Mouse (Mus musculus) neural tube, embryonic 12.5 days (tissue): ENCODE results near the gene Rnf216. TPM values are rescaled to one million over a fixed set of nuclear protein-coding genes. Genes with fewer than 3 reads are reported as not detected.
"Not testable (repeated sequence)": the region's sequence is repeated elsewhere in the genome, so short reads cannot be mapped to it uniquely, and the experiment has no call there.

Experiments
- ATAC-seq: fragments of 200-750 bp; cut with Nextera tagmentation; 2 replicates; pipeline ENCODE4 v1.8.0; 2017; ENCODE audit warnings: low read depth, mild to moderate bottlenecking, moderate TSS enrichment, moderate library complexity; ENCODE audit not compliant: low FRiP score
- H3K27ac ChIP-seq: fragments of 300-500 bp; sonication (generic); 2 replicates; pipeline ENCODE4 v1.5.1; 2016
- H3K27me3 ChIP-seq: fragments of 300-500 bp; sonication (generic); replicated peaks from 2 replicates; pipeline ENCODE4 v1.6.1; 2016; ENCODE audit warnings: mild to moderate bottlenecking
- H3K36me3 ChIP-seq: fragments of 300-500 bp; sonication (generic); 2 replicates; pipeline ENCODE4 v1.6.1; 2016; ENCODE audit warnings: mild to moderate bottlenecking
- H3K4me1 ChIP-seq: fragments of 300-500 bp; sonication (generic); 2 replicates; pipeline ENCODE4 v1.6.1; 2016
- H3K4me2 ChIP-seq: fragments of 300-500 bp; sonication (generic); replicated peaks from 2 replicates; pipeline ENCODE4 v1.6.1; 2016; ENCODE audit warnings: mild to moderate bottlenecking
- H3K4me3 ChIP-seq: fragments of 300-500 bp; sonication (generic); 2 replicates; pipeline ENCODE4 v1.5.1; 2016
- H3K9ac ChIP-seq: fragments of 300-500 bp; sonication (generic); 2 replicates; pipeline ENCODE4 v1.6.1; 2016; ENCODE audit warnings: mild to moderate bottlenecking
- H3K9me3 ChIP-seq: fragments of 300-500 bp; sonication (generic); 2 replicates; pipeline ENCODE4 v1.6.1; 2016; ENCODE audit warnings: mild to moderate bottlenecking
- WGBS: fragments of 180-500 bp; shearing (Covaris S2); methylation state at CpG from one replicate; pipeline ENCODE4 v1.1.7; 2016; 5-methylcytosine and 5-hydroxymethylcytosine counted together
- polyA plus RNA-seq: library from polyadenylated mRNA; unstranded; fragments of >200 nt; fragmentation: Nextera tagmentation; extraction: Ambion mirVana; gene quantifications from 2 replicates; pipeline ENCODE4 v1.2.1, GENCODE M21; 2016

The Rnf216 gene
- polyA plus RNA-seq = 43.4 and 47.1 TPM in 2 replicates

- WGBS = 1% methylated on average over 110 of the region's 110 CpGs
- Histone ChIP-seq H3K9ac (peak within 1 kb of the TSS; percentile 93), H3K36me3 (peaks cover 3% of the 10 kb centered on the region; the same call in 1 of the 2 replicates), H3K27ac (peak within 1 kb of the TSS; percentile 77), H3K27me3 (no peaks in the 10 kb centered on the region), H3K4me2 (peak within 1 kb of the TSS; percentile 90), H3K4me1 (peaks cover 10% of the 10 kb centered on the region; the same call in 1 of the 2 replicates), H3K9me3 (no peaks in the 10 kb centered on the region), H3K4me3 (peak within 1 kb of the TSS; percentile 87)
- ATAC-seq = peak; percentile 97
Measured at GRCm38 (mm10) chr5:143112281-143113246, at the start of gene Rnf216. Gene Rnf216 (minus strand): TSS chr5:143112994.

GRCm38 (mm10) chr5:143155534-143155933 is 42.7 kb upstream of the Rnf216 start:
- peaks cover 8% of the 10 kb centered on the region for H3K9me3 ChIP-seq
- peaks cover 42% of the 10 kb centered on the region for H3K27me3 ChIP-seq
- no peak overlapping the region for H3K9ac ChIP-seq
- no peak overlapping the region for H3K27ac ChIP-seq
- H3K4me3 ChIP-seq = no peak overlapping the region
- H3K36me3 ChIP-seq = no peaks in the 10 kb centered on the region
- 88% methylated on average over 3 of the region's 3 CpGs for WGBS
- no peak overlapping the region for H3K4me2 ChIP-seq
- 0 out of 2 replicates have a peak, but pooled peaks cover 3% of the 10 kb centered on the region for H3K4me1 ChIP-seq
- no peak for ATAC-seq

GRCm38 (mm10) chr5:143153756-143154155 is 41.0 kb upstream of the Rnf216 start:
- H3K9me3 ChIP-seq = peaks cover 10% of the 10 kb centered on the region
- no peak overlapping the region for H3K4me2 ChIP-seq
- no peak overlapping the region for H3K27ac ChIP-seq
- H3K4me1 ChIP-seq = 0 out of 2 replicates have a peak, but pooled peaks cover 3% of the 10 kb centered on the region
- no peak overlapping the region for H3K9ac ChIP-seq
- WGBS = 89% methylated on average over 10 of the region's 10 CpGs
- H3K36me3 ChIP-seq = no peaks in the 10 kb centered on the region
- no peak for ATAC-seq
- peaks cover 33% of the 10 kb centered on the region for H3K27me3 ChIP-seq
- H3K4me3 ChIP-seq = no peak overlapping the region

GRCm38 (mm10) chr5:143150044-143150443 is 37.2 kb upstream of the Rnf216 start:
- no peak overlapping the region for H3K9ac ChIP-seq
- H3K4me1 ChIP-seq = no peaks in the 10 kb centered on the region
- H3K27ac ChIP-seq = no peak overlapping the region
- ATAC-seq = no peak
- H3K4me3 ChIP-seq = no peak overlapping the region
- peaks cover 10% of the 10 kb centered on the region for H3K9me3 ChIP-seq
- H3K27me3 ChIP-seq = no peaks in the 10 kb centered on the region
- WGBS = 78% methylated on average over 2 of the region's 2 CpGs
- no peak overlapping the region for H3K4me2 ChIP-seq
- no peaks in the 10 kb centered on the region for H3K36me3 ChIP-seq

- Histone ChIP-seq H3K4me1 (no peaks in the 10 kb centered on the region), H3K4me3 (no peak overlapping the region), H3K9me3 (peaks cover 10% of the 10 kb centered on the region), H3K4me2 (no peak overlapping the region), H3K27me3 (no peaks in the 10 kb centered on the region), H3K9ac (no peak overlapping the region), H3K36me3 (no peaks in the 10 kb centered on the region), H3K27ac (no peak overlapping the region)
- no peak for ATAC-seq
- WGBS = 94% methylated on average over 2 of the region's 2 CpGs
Measured at GRCm38 (mm10) chr5:143149536-143149935, 36.7 kb upstream of the Rnf216 start.

GRCm38 (mm10) chr5:143148661-143149060 is 35.9 kb upstream of the Rnf216 start:
- no peaks in the 10 kb centered on the region for H3K27me3 ChIP-seq
- H3K9ac ChIP-seq = no peak overlapping the region
- WGBS = 91% methylated on average over 5 of the region's 5 CpGs
- peaks cover 10% of the 10 kb centered on the region for H3K9me3 ChIP-seq
- no peak overlapping the region for H3K4me2 ChIP-seq
- no peaks in the 10 kb centered on the region for H3K4me1 ChIP-seq
- ATAC-seq = no peak
- no peak overlapping the region for H3K4me3 ChIP-seq
- no peaks in the 10 kb centered on the region for H3K36me3 ChIP-seq
- no peak overlapping the region for H3K27ac ChIP-seq

GRCm38 (mm10) chr5:143147481-143147880 is 34.7 kb upstream of the Rnf216 start, which contains the start of gene Olfr718-ps1:
Gene Olfr718-ps1 (minus strand): TSS chr5:143147581.
- WGBS = 72% methylated on average over 3 of the region's 3 CpGs
- Histone ChIP-seq H3K4me1 (no peaks in the 10 kb centered on the region), H3K9ac (no peak within 1 kb of the TSS), H3K4me2 (no peak within 1 kb of the TSS), H3K9me3 (peaks cover 10% of the 10 kb centered on the region), H3K36me3 (no peaks in the 10 kb centered on the region), H3K4me3 (no peak within 1 kb of the TSS), H3K27me3 (no peaks in the 10 kb centered on the region), H3K27ac (no peak within 1 kb of the TSS)
- no peak for ATAC-seq

- no peaks in the 10 kb centered on the region for H3K36me3 ChIP-seq
- no peaks in the 10 kb centered on the region for H3K4me1 ChIP-seq
- no peak overlapping the region for H3K9ac ChIP-seq
- no peaks in the 10 kb centered on the region for H3K27me3 ChIP-seq
- no peak overlapping the region for H3K27ac ChIP-seq
- no peak overlapping the region for H3K4me2 ChIP-seq
- H3K4me3 ChIP-seq = no peak overlapping the region
- WGBS = 90% methylated on average over 13 of the region's 13 CpGs
- no peak for ATAC-seq
- H3K9me3 ChIP-seq = 0 out of 2 replicates have a peak, but pooled peaks cover 4% of the 10 kb centered on the region
Measured at GRCm38 (mm10) chr5:143137580-143137979, 24.8 kb upstream of the Rnf216 start.

GRCm38 (mm10) chr5:143135042-143135441 is 22.2 kb upstream of the Rnf216 start:
- WGBS = 93% methylated on average over 7 of the region's 7 CpGs
- Histone ChIP-seq H3K27ac (no peak overlapping the region), H3K9me3 (0 out of 2 replicates have a peak, but pooled peaks cover 4% of the 10 kb centered on the region), H3K4me2 (no peak overlapping the region), H3K4me1 (no peaks in the 10 kb centered on the region), H3K27me3 (no peaks in the 10 kb centered on the region), H3K4me3 (no peak overlapping the region), H3K36me3 (no peaks in the 10 kb centered on the region), H3K9ac (no peak overlapping the region)
- ATAC-seq = no peak

- ATAC-seq, H3K36me3 ChIP-seq, H3K4me3 ChIP-seq, H3K4me2 ChIP-seq, H3K27ac ChIP-seq, H3K9ac ChIP-seq, H3K27me3 ChIP-seq, H3K9me3 ChIP-seq, H3K4me1 ChIP-seq: not testable (repeated sequence)
- 83% methylated on average over 4 of the region's 6 CpGs for WGBS
Measured at GRCm38 (mm10) chr5:143134216-143135010, 21.6 kb upstream of the Rnf216 start.

GRCm38 (mm10) chr5:143132935-143133514 is 20.2 kb upstream of the Rnf216 start:
- Histone ChIP-seq H3K9ac (no peak overlapping the region), H3K27me3 (no peaks in the 10 kb centered on the region), H3K9me3 (peaks cover 13% of the 10 kb centered on the region; the same call in 1 of the 2 replicates), H3K36me3 (no peaks in the 10 kb centered on the region), H3K4me2 (no peak overlapping the region), H3K4me1 (no peaks in the 10 kb centered on the region), H3K4me3 (no peak overlapping the region), H3K27ac (no peak overlapping the region)
- WGBS = 82% methylated on average over 13 of the region's 13 CpGs
- ATAC-seq = no peak
